Mouse (Mus musculus) heart, embryonic 16.5 days (tissue): ENCODE results near the gene Macrod2. TPM values are rescaled to one million over a fixed set of nuclear protein-coding genes. Genes with fewer than 3 reads are reported as not detected.

Experiments
- ATAC-seq: fragments of 200-750 bp; cut with Nextera tagmentation; replicated peaks from 2 replicates; pipeline ENCODE4 v1.8.0; 2017; ENCODE audit warnings: moderate number of reproducible peaks; ENCODE audit not compliant: insufficient read depth, low FRiP score; ENCODE audit errors: extremely low read depth
- H3K27ac ChIP-seq: fragments of 300-500 bp; sonication (generic); 2 replicates; pipeline ENCODE4 v1.5.1; 2014; ENCODE audit warnings: mild to moderate bottlenecking, low read length, control low read depth, moderate library complexity
- H3K27me3 ChIP-seq: fragments of 300-500 bp; sonication (generic); 2 replicates; pipeline ENCODE4 v1.6.1; 2014; ENCODE audit warnings: low read length, mixed read lengths; ENCODE audit not compliant: control insufficient read depth, insufficient read depth
- H3K36me3 ChIP-seq: fragments of 300-500 bp; sonication (generic); 2 replicates; pipeline ENCODE4 v1.6.1; 2014; ENCODE audit not compliant: control insufficient read depth, insufficient read depth
- H3K4me1 ChIP-seq: fragments of 300-500 bp; sonication (generic); 2 replicates; pipeline ENCODE4 v1.6.1; 2014; ENCODE audit warnings: low read length, mixed read lengths; ENCODE audit not compliant: control insufficient read depth, insufficient read depth
- H3K4me2 ChIP-seq: fragments of 300-500 bp; sonication (generic); 2 replicates; pipeline ENCODE4 v1.6.1; 2014; ENCODE audit warnings: low read depth, mild to moderate bottlenecking, control low read depth, low read length
- H3K4me3 ChIP-seq: fragments of 300-500 bp; sonication (generic); 2 replicates; pipeline ENCODE4 v1.5.1; 2014; ENCODE audit warnings: mild to moderate bottlenecking, control low read depth, low read length
- H3K9ac ChIP-seq: fragments of 300-500 bp; sonication (generic); 2 replicates; pipeline ENCODE4 v1.6.1; 2014; ENCODE audit warnings: low read length, control low read depth
- H3K9me3 ChIP-seq: fragments of 300-500 bp; sonication (generic); replicated peaks from 2 replicates; pipeline ENCODE4 v1.6.1; 2016; ENCODE audit warnings: low read length; ENCODE audit not compliant: control insufficient read depth
- WGBS: fragments of 180-500 bp; shearing (Covaris S2); extraction: QIAGEN DNeasy Blood & Tissue Kit; methylation state at CpG from one replicate; pipeline ENCODE4 v1.1.7; 2014; 5-methylcytosine and 5-hydroxymethylcytosine counted together
- polyA plus RNA-seq: library from polyadenylated mRNA; unstranded; fragments of >200 nt; fragmentation: Nextera tagmentation; extraction: Ambion mirVana; gene quantifications from 2 replicates; pipeline ENCODE4 v1.2.1, GENCODE M21; 2015

Macrod2 gene
- polyA plus RNA-seq, 1 experiment from 2014 or later: 23.2 TPM

DNA sequence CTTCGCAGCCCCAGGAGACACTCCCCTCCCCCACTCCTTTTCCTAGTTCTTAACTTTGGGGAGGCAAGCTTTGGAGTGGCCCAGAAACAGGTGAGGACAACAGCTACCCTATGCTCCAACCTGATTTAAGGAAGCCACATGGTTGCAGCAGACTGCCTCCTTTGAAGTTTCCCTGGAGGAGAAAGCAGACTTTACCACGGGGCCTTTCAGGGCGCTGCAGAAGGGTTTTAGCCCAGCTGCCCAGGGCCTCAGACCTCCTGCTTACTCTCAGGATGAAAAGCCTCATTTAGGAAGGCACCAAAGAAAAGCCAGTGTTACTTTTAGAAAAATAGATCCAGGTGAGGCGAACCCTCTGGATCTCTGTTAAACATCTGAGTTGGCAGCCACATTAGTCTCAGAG is 1333.9 kb downstream of the Macrod2 start:
- no peak overlapping the region for H3K4me2 ChIP-seq
- H3K4me1 ChIP-seq: no peaks in the 10 kb centered on the region
- H3K4me3 ChIP-seq: no peak overlapping the region
- no peak for ATAC-seq
- WGBS: 67% methylated on average over 4 of the region's 4 CpGs
- H3K27ac ChIP-seq: no peak overlapping the region
- H3K36me3 ChIP-seq: no peaks in the 10 kb centered on the region
- H3K9ac ChIP-seq: no peak overlapping the region
- H3K9me3 ChIP-seq: no peaks in the 10 kb centered on the region
- H3K27me3 ChIP-seq: no peaks in the 10 kb centered on the region

DNA sequence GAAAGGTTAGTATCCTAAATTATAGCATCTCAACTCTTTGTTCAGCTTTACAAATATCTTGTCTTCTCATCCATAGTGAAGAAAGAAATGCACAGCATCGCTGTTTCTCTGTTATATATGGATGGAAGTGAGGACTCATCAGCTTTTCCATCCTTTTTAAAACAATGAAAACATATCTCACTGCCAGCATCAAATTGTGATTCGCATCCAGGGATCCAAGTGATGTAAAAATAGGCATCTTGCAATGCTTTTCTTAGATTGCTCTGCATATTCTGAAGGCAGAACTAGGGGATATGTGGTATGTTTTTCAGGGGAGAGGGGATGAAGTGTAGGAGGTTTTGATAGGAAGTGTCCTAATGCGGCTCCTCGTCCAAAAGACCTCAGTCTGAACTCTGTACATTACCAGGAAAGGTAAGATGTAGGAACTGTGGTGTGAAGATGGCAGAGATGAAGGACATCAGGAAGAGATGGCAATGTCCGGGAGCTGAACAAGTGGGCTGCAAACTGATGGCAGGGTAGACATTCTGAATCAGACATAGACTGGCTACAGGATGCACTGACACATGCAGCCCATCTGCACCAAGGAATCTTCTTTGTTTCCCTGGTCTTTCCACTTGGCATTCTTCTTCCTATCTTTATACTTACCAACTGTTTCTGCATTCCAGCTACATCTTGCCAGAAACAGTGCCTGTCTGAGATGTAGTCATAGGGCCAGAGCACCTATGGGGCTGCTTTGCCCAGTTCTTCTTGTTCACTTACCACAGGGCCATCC is 1341.8 kb downstream of the Macrod2 start:
- no peaks in the 10 kb centered on the region for H3K27me3 ChIP-seq
- no peak overlapping the region for H3K9ac ChIP-seq
- no peaks in the 10 kb centered on the region for H3K36me3 ChIP-seq
- no peak for ATAC-seq
- H3K4me2 ChIP-seq: no peak overlapping the region
- no peak overlapping the region for H3K4me3 ChIP-seq
- H3K9me3 ChIP-seq: no peaks in the 10 kb centered on the region
- 81% methylated on average over 5 of the region's 5 CpGs for WGBS
- H3K4me1 ChIP-seq: no peaks in the 10 kb centered on the region
- no peak overlapping the region for H3K27ac ChIP-seq

DNA sequence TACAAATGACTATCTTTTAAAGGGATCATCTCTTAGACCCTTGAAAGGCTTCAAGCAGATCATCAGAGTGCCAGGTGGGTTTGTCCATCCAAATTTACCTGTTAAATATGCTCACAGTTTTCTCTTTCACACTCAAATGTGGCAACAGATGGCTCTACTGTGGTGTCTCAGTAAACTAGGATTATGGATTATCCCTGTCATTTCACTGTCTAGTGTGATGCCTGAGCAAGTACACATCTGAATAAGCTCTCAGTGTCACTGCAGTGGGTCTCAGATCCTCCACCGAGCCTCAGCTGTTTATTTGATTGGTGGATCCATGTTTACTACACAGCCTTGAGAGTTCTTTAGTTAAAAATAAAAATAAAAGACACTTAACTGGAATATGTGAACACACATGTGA is 1343.6 kb downstream of the Macrod2 start:
- no peak overlapping the region for H3K4me3 ChIP-seq

DNA sequence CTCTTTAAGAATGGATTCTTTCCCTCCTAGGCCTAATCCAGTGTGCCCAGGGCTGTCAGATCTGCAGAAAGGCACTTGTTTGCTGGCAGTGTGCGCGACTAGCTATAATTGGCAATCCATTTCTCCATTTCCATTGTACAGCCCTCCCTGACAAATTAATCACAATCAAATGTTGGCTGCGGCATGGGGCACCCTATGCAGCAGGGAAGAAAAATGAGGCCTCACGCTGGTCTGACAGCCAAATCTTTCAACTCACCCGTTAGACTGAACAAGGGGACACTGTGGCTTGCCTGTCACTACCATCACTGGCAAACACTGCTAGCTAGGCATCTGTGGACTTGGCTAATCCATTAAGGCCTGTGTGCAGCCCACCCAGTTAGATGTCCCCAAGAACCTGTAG is 1345.2 kb downstream of the Macrod2 start:
- Histone ChIP-seq H3K36me3 (no peaks in the 10 kb centered on the region), H3K9ac (no peak overlapping the region), H3K27ac (no peak overlapping the region), H3K4me1 (no peaks in the 10 kb centered on the region), H3K9me3 (no peaks in the 10 kb centered on the region), H3K4me3 (no peak overlapping the region), H3K27me3 (no peaks in the 10 kb centered on the region), H3K4me2 (no peak overlapping the region)
- ATAC-seq: no peak
- WGBS: 76% methylated on average over 5 of the region's 5 CpGs

More for the DNA sequence above, 1343.6 kb downstream of the Macrod2 start:
- no peaks in the 10 kb centered on the region for H3K9me3 ChIP-seq
- ATAC-seq: no peak
- WGBS: 84% methylated on average over 1 of the region's 1 CpGs
- H3K36me3 ChIP-seq: no peaks in the 10 kb centered on the region
- H3K27me3 ChIP-seq: no peaks in the 10 kb centered on the region
- no peaks in the 10 kb centered on the region for H3K4me1 ChIP-seq
- no peak overlapping the region for H3K4me2 ChIP-seq
- no peak overlapping the region for H3K27ac ChIP-seq
- H3K9ac ChIP-seq: no peak overlapping the region

DNA sequence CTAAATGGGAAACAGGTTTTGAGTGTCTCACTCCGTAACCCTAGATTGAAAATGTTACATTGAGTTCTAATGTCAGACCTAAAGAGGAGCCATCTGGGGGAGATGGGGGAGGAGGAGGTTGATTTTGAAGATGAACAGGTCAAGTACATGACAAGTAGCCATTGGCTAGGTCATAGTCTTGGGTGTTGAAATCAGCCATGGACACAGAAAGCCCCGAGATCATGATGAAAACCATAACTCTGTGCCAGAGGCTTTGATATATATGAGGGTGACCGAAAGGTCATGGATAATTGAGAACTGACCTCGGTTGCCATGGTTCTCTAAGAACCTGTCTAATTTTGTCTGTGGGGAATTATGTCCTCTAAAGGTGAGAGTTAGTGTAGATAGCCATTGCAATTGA is 1405.1 kb downstream of the Macrod2 start:
- H3K27ac ChIP-seq: no peak overlapping the region
- WGBS: 72% methylated on average over 4 of the region's 4 CpGs
- H3K4me1 ChIP-seq: no peaks in the 10 kb centered on the region
- ATAC-seq: no peak
- no peak overlapping the region for H3K4me3 ChIP-seq
- no peak overlapping the region for H3K4me2 ChIP-seq
- H3K9ac ChIP-seq: no peak overlapping the region
- H3K9me3 ChIP-seq: no peaks in the 10 kb centered on the region
- H3K27me3 ChIP-seq: no peaks in the 10 kb centered on the region
- no peaks in the 10 kb centered on the region for H3K36me3 ChIP-seq

DNA sequence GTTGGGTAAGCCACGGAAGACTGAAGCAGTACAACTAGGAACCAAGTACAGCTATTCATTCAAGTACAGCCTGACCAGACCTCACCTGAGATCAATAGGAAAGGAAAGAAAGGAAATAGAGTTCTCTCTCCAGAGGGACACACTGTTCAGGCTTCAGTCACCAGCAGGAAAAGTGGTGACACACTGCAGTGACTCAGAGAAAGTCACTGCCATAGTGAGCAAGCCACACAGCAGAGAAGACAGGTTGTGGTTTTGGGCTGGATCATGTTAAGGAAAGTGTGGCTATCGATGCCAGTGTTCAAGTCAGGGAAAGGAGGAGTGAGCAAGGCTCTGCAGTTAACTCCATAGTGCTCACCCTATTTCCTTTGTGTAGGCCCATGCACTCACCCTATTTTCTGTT is 1405.8 kb downstream of the Macrod2 start:
- Histone ChIP-seq H3K9ac (no peak overlapping the region), H3K36me3 (no peaks in the 10 kb centered on the region), H3K27ac (no peak overlapping the region), H3K9me3 (no peaks in the 10 kb centered on the region), H3K27me3 (no peaks in the 10 kb centered on the region), H3K4me3 (no peak overlapping the region), H3K4me1 (no peaks in the 10 kb centered on the region), H3K4me2 (no peak overlapping the region)
- ATAC-seq: no peak
- WGBS: 79% methylated on average over 2 of the region's 2 CpGs

DNA sequence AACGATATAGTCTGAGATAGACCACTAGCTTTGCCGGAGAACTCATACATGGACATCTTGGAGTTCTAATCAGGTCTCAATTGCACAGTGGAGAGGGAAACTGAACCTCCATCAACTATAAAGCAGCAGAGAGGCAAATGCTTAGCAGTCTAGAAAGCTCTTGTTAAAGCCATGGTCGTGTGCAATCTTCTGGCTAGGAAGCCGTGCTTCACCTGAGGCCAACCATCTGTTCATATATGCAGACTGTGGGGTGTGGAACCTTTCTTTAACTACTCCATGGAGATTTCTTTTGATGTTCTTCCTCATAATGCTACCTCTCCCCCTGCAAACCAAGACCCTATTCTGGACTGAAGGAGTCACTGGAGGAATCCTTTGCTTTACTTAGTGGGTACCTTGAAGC is 1421.2 kb downstream of the Macrod2 start:
- Histone ChIP-seq H3K9me3 (no peaks in the 10 kb centered on the region), H3K27me3 (no peaks in the 10 kb centered on the region), H3K27ac (no peak overlapping the region), H3K4me2 (no peak overlapping the region), H3K4me3 (no peak overlapping the region), H3K4me1 (no peaks in the 10 kb centered on the region), H3K9ac (no peak overlapping the region), H3K36me3 (no peaks in the 10 kb centered on the region)
- WGBS: 88% methylated on average over 4 of the region's 4 CpGs
- ATAC-seq: no peak

DNA sequence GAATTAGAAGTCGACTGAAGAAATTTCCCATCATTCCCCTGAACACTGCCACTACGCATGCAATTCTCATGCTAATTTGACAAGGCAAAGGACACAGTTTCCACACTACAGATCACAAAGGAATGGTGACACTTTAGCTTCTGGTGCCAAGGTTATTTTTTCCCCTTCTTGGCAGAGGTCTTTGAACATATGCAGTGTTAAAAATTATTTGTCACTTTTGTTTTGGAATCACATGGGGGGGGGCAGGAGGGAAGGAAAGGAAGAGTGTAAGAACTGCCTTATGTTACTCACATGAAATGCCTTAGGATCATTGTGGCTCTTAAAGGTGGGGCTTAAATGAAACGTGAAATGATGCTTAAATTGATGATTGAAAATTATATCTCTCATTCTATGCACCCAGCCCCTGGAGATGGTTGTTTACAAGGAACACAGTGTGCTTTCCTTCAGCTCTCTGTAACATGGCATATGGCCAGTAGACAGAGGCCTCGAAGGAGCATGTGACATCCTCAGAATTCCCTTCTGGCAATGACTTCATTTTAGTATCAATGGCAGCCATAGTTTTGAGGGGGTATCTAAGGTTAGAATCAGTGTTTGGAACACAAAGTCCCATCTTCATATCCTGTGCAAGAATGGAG is 1422.6 kb downstream of the Macrod2 start:
- Histone ChIP-seq H3K9me3 (no peaks in the 10 kb centered on the region), H3K4me3 (no peak overlapping the region), H3K27ac (no peak overlapping the region), H3K4me1 (no peaks in the 10 kb centered on the region), H3K27me3 (no peaks in the 10 kb centered on the region), H3K36me3 (no peaks in the 10 kb centered on the region), H3K9ac (no peak overlapping the region), H3K4me2 (no peak overlapping the region)
- ATAC-seq: no peak
- 61% methylated on average over 4 of the region's 4 CpGs for WGBS

DNA sequence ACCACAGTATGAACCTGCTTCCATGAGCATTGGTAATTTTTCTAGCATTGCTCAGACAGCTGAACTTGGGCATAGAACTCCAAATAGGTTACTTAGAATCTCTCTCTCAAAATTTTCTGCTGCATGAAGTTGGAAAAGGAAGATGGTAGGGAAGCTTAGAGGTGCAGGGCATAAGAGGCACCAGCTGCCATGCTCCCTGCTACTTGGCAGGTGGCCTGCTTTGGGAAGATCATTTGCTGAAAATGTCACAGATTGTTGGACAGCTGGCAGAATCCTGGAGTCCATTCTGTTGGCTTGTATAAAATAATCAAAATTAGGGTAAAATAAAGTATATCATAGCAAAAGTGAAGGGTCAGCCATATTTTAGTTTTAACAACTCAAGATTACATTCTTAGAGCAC is 1425.7 kb downstream of the Macrod2 start:
- no peak overlapping the region for H3K4me3 ChIP-seq
- ATAC-seq: no peak
- no peaks in the 10 kb centered on the region for H3K9me3 ChIP-seq
- no peak overlapping the region for H3K4me2 ChIP-seq
- H3K9ac ChIP-seq: no peak overlapping the region
- no peak overlapping the region for H3K27ac ChIP-seq
- no peaks in the 10 kb centered on the region for H3K4me1 ChIP-seq
- no peaks in the 10 kb centered on the region for H3K27me3 ChIP-seq
- no peaks in the 10 kb centered on the region for H3K36me3 ChIP-seq
